Mouse (Mus musculus) brain, embryonic 14.5 days (tissue): ENCODE measurements at regions not wholly inside any gene's neighbourhood (a gene's known extent, or its start where the extent isn't known, plus 50 kb on each side); places are given as distances from the start of the nearest gene placed in this dataset.

ENCODE experiments used
- CTCF ChIP-seq: fragments of 200-500 bp; IDR thresholded peaks from 2 replicates; pipeline ENCODE4 v1.5.1; 2012; ENCODE audit warnings: inconsistent platforms, mild to moderate bottlenecking, moderate library complexity, borderline replicate concordance; ENCODE audit not compliant: insufficient read depth, insufficient read length; ENCODE audit errors: extremely low read depth
- POLR2A ChIP-seq: fragments of 200-500 bp; IDR thresholded peaks from 2 replicates; pipeline ENCODE4 v1.6.1; 2012; ENCODE audit warnings: mild to moderate bottlenecking, inconsistent platforms, borderline replicate concordance; ENCODE audit not compliant: poor library complexity, insufficient read depth, insufficient read length, severe bottlenecking; ENCODE audit errors: extremely low read depth

GRCm38 (mm10) chr4:9132982-9133625 lies 894.3 kb upstream of the Car8 start:
- TF ChIP-seq CTCF = no peak
- TF ChIP-seq POLR2A = no peak
